Mouse (Mus musculus) hindbrain, embryonic 14.5 days (tissue): ENCODE measurements around the gene Dcaf17. TPM values are rescaled to one million over a fixed set of nuclear protein-coding genes. Genes with fewer than 3 reads are reported as not detected.

ENCODE experiments used
- ATAC-seq: fragments of 200-750 bp; cut with Nextera tagmentation; 2 replicates; pipeline ENCODE4 v1.8.0; 2017; ENCODE audit warnings: moderate number of reproducible peaks, mild to moderate bottlenecking, moderate TSS enrichment, moderate library complexity; ENCODE audit not compliant: low FRiP score
- DNase-seq: peaks from one replicate; pipeline ENCODE4 v3.0.0-alpha.2; 2015; ENCODE audit warnings: low spot score
- H3K27ac ChIP-seq: fragments of 300-500 bp; sonication (generic); 2 replicates; pipeline ENCODE4 v1.5.1; 2014; ENCODE audit warnings: mild to moderate bottlenecking, moderate library complexity
- H3K27me3 ChIP-seq: fragments of 300-500 bp; sonication (generic); 2 replicates; pipeline ENCODE4 v1.6.1; 2014; ENCODE audit warnings: mild to moderate bottlenecking, low read length, mixed read lengths; ENCODE audit not compliant: control insufficient read depth, insufficient read depth
- H3K36me3 ChIP-seq: fragments of 300-500 bp; sonication (generic); replicated peaks from 2 replicates; pipeline ENCODE4 v1.6.1; 2014; ENCODE audit not compliant: control insufficient read depth, insufficient read depth
- H3K4me1 ChIP-seq: fragments of 300-500 bp; sonication (generic); replicated peaks from 2 replicates; pipeline ENCODE4 v1.6.1; 2014; ENCODE audit warnings: antibody characterized with exemption, low read length, mixed read lengths; ENCODE audit not compliant: control insufficient read depth, insufficient read depth
- H3K4me2 ChIP-seq: fragments of 300-500 bp; sonication (generic); replicated peaks from 2 replicates; pipeline ENCODE4 v1.6.1; 2014; ENCODE audit warnings: mild to moderate bottlenecking, moderate library complexity
- H3K4me3 ChIP-seq: fragments of 300-500 bp; sonication (generic); replicated peaks from 2 replicates; pipeline ENCODE4 v1.5.1; 2014; ENCODE audit warnings: mild to moderate bottlenecking, low read length
- H3K9ac ChIP-seq: fragments of 300-500 bp; sonication (generic); 2 replicates; pipeline ENCODE4 v1.6.1; 2014
- H3K9me3 ChIP-seq: fragments of 300-500 bp; sonication (generic); 2 replicates; pipeline ENCODE4 v1.6.1; 2016; ENCODE audit warnings: low read length; ENCODE audit not compliant: control insufficient read depth
- WGBS: fragments of 180-500 bp; shearing (Covaris S2); extraction: QIAGEN DNeasy Blood & Tissue Kit; methylation state at CpG from one replicate; pipeline ENCODE4 v1.1.7; 2014; 5-methylcytosine and 5-hydroxymethylcytosine counted together
- polyA plus RNA-seq: library from polyadenylated mRNA; unstranded; fragments of >200 nt; fragmentation: Nextera tagmentation; extraction: Ambion mirVana; gene quantifications from 2 replicates; pipeline ENCODE4 v1.2.1, GENCODE M21; 2014

Dcaf17 gene
- polyA plus RNA-seq, 1 experiment from 2014 or later, result 27.9 TPM

GRCm38 (mm10) chr2:71083454-71084193, 28.5 kb downstream of the Dcaf17 start:
- no peak overlapping the region for H3K4me2 ChIP-seq
- no peaks in the 10 kb centered on the region for H3K27me3 ChIP-seq
- ATAC-seq, result no peak
- no peak overlapping the region for H3K4me3 ChIP-seq
- H3K36me3 ChIP-seq, result peaks cover 43% of the 10 kb centered on the region
- DNase-seq, result no peak
- no peaks in the 10 kb centered on the region for H3K9me3 ChIP-seq
- no peak overlapping the region for H3K27ac ChIP-seq
- no peaks in the 10 kb centered on the region for H3K4me1 ChIP-seq
- 90% methylated on average over 6 of the region's 6 CpGs for WGBS
- no peak overlapping the region for H3K9ac ChIP-seq

DNA sequence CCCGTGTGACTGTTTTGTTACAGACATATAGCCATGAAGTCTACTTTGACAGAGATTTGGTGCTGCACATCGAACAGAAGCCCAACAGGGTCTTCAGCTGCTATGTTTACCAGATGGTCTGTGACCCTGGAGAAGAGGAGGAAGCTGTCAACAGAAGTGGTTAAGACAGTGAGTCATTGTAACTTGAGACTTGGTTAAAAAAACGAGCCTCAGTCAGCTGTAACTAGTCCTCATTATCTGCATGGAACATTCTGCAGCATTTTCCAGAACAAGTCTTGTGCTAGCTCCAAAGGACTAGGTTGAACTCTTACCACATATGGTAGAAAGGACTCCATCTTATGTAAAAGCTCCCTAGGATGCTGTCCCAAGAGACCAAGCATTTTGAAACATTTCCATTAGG, 34.6 kb downstream of the Dcaf17 start:
- 81% methylated on average over 3 of the region's 3 CpGs for WGBS
- H3K9ac ChIP-seq, result no peak overlapping the region

GRCm38 (mm10) chr2:71090660-71091445, 35.7 kb downstream of the Dcaf17 start:
- H3K4me1 ChIP-seq, result no peaks in the 10 kb centered on the region
- WGBS, result 92% methylated on average over 4 of the region's 4 CpGs
- peaks cover 47% of the 10 kb centered on the region for H3K36me3 ChIP-seq
- DNase-seq (no peak), ATAC-seq (no peak)
- no peak overlapping the region for H3K4me3 ChIP-seq
- no peak overlapping the region for H3K27ac ChIP-seq
- H3K9ac ChIP-seq, result no peak overlapping the region
- no peak overlapping the region for H3K4me2 ChIP-seq
- no peaks in the 10 kb centered on the region for H3K9me3 ChIP-seq
- H3K27me3 ChIP-seq, result no peaks in the 10 kb centered on the region

More for the DNA sequence above, 34.6 kb downstream of the Dcaf17 start:
- Histone ChIP-seq H3K36me3 (peaks cover 53% of the 10 kb centered on the region), H3K27ac (no peak overlapping the region), H3K9me3 (no peaks in the 10 kb centered on the region), H3K4me2 (no peak overlapping the region), H3K4me1 (no peaks in the 10 kb centered on the region), H3K27me3 (no peaks in the 10 kb centered on the region), H3K4me3 (no peak overlapping the region)
- DNase-seq, result no peak
- ATAC-seq, result no peak

- no peak overlapping the region for H3K27ac ChIP-seq
- no peak for ATAC-seq
- H3K9ac ChIP-seq, result no peak overlapping the region
- H3K4me1 ChIP-seq, result no peaks in the 10 kb centered on the region
- peaks cover 33% of the 10 kb centered on the region for H3K36me3 ChIP-seq
- H3K4me2 ChIP-seq, result no peak overlapping the region
- H3K4me3 ChIP-seq, result no peak overlapping the region
- DNase-seq, result no peak
- no peaks in the 10 kb centered on the region for H3K27me3 ChIP-seq
- no peaks in the 10 kb centered on the region for H3K9me3 ChIP-seq
- WGBS, result 87% methylated on average over 7 of the region's 7 CpGs
These were observed 41.0 kb downstream of the Dcaf17 start for GRCm38 (mm10) chr2:71096170-71096569.

GRCm38 (mm10) chr2:71102621-71103291, 47.6 kb downstream of the Dcaf17 start:
- Histone ChIP-seq H3K9me3 (no peaks in the 10 kb centered on the region), H3K4me3 (no peak overlapping the region), H3K9ac (no peak overlapping the region), H3K36me3 (peaks cover 12% of the 10 kb centered on the region; the same call in 1 of the 2 replicates), H3K4me1 (no peaks in the 10 kb centered on the region), H3K4me2 (no peak overlapping the region), H3K27me3 (no peaks in the 10 kb centered on the region), H3K27ac (no peak overlapping the region)
- no peak for ATAC-seq
- DNase-seq, result no peak
- WGBS, result 82% methylated on average over 10 of the region's 10 CpGs

DNA sequence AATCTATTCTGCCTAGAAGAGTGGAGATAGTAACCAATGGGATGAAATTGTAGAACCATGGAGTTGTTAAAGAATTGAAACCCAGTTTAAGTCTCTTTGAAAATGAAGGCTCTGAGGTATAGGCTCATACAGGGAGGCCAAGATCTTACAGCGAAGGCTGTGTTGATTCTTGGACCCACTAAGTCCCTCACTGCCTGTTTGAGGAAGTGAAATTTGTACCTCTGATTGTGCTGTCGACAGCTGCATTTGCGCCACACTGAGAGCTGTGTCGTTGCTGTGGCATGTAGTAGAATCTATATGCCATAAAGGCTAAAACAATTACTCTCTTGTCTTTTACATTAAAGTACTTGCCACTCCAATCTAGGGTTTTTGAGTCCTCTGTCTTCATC, 48.2 kb downstream of the Dcaf17 start:
- Histone ChIP-seq H3K4me3 (no peak overlapping the region), H3K4me2 (no peak overlapping the region), H3K4me1 (no peaks in the 10 kb centered on the region), H3K27me3 (no peaks in the 10 kb centered on the region), H3K36me3 (peaks cover 12% of the 10 kb centered on the region; the same call in 1 of the 2 replicates), H3K27ac (no peak overlapping the region), H3K9me3 (no peaks in the 10 kb centered on the region), H3K9ac (no peak overlapping the region)
- 89% methylated on average over 4 of the region's 4 CpGs for WGBS
- ATAC-seq (no peak), DNase-seq (no peak)

GRCm38 (mm10) chr2:71104696-71105095, 49.6 kb downstream of the Dcaf17 start:
- no peak for ATAC-seq
- Histone ChIP-seq H3K36me3 (no peaks in the 10 kb centered on the region; the same call in 1 of the 2 replicates), H3K4me3 (no peak overlapping the region), H3K4me2 (no peak overlapping the region), H3K9me3 (no peaks in the 10 kb centered on the region), H3K4me1 (no peaks in the 10 kb centered on the region), H3K27ac (no peak overlapping the region), H3K27me3 (no peaks in the 10 kb centered on the region), H3K9ac (no peak overlapping the region)
- 64% methylated on average over 3 of the region's 3 CpGs for WGBS
- no peak for DNase-seq

- DNase-seq (no peak), ATAC-seq (no peak)
- H3K9ac ChIP-seq, result no peak overlapping the region
- no peak overlapping the region for H3K4me2 ChIP-seq
- no peak overlapping the region for H3K27ac ChIP-seq
- no peaks in the 10 kb centered on the region for H3K27me3 ChIP-seq
- 81% methylated on average over 14 of the region's 14 CpGs for WGBS
- no peaks in the 10 kb centered on the region for H3K36me3 ChIP-seq
- no peak overlapping the region for H3K4me3 ChIP-seq
- H3K9me3 ChIP-seq, result no peaks in the 10 kb centered on the region
- no peaks in the 10 kb centered on the region for H3K4me1 ChIP-seq
These were observed 50.5 kb downstream of the Dcaf17 start for GRCm38 (mm10) chr2:71105469-71106215.

GRCm38 (mm10) chr2:71107225-71107624, 52.1 kb downstream of the Dcaf17 start:
- H3K4me2 ChIP-seq, result no peak overlapping the region
- no peak overlapping the region for H3K9ac ChIP-seq
- no peaks in the 10 kb centered on the region for H3K27me3 ChIP-seq
- no peaks in the 10 kb centered on the region for H3K36me3 ChIP-seq
- no peak for ATAC-seq
- no peak overlapping the region for H3K27ac ChIP-seq
- 88% methylated on average over 2 of the region's 2 CpGs for WGBS
- no peak for DNase-seq
- H3K4me1 ChIP-seq, result no peaks in the 10 kb centered on the region
- no peak overlapping the region for H3K4me3 ChIP-seq
- H3K9me3 ChIP-seq, result no peaks in the 10 kb centered on the region
